Mouse (Mus musculus): ENCODE data around the gene Pcmt1. TPM values are rescaled to one million over a fixed set of nuclear protein-coding genes. Genes with fewer than 3 reads are reported as not detected.

Pcmt1 gene
- polyA plus RNA-seq (2012), result 8.2 and 8.5 TPM in 2 replicates

DNA sequence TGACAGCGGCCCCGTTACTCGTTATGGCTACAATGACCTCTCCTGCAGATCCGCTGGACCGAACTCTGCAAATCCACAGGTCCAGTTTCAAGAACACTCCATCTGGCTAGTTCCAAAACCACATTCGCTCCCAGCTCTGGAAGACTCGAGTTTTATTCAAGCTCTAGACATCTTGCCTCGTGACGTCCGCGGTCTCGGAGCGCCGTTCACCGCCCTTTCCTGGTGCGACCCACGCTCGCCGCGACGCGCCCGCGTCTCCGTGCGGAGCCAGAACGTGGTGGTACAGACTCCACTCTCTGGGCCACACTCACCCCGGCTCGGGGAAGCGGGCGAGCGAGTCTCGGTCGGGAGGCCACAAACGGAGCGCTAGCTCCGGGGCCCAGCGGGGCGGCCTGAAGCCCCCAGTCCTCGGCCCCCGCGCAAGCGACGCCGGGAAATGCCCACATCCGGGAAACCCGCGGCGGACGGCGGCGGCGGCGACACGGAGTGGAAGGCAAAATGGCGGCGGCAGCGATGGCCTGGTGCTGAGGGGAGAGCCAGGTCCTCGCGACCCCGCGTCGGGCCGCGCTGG lies at the start of gene Pcmt1, which contains the start of gene Lats1:
Gene Pcmt1 (minus strand): TSS at position 406 of the 571 bp plus-strand sequence.
Gene Lats1 (plus strand): TSS at position 484 of the 571 bp plus-strand sequence.
- H3K27me3 ChIP-seq (ENCODE audit: control insufficient read depth), result no peaks in the 10 kb centered on the region
- H3K4me1 ChIP-seq (ENCODE audit: control insufficient read depth), result peaks cover 41% of the 10 kb centered on the region
- H3K36me3 ChIP-seq (ENCODE audit: control insufficient read depth), result peaks cover 52% of the 10 kb centered on the region

DNA sequence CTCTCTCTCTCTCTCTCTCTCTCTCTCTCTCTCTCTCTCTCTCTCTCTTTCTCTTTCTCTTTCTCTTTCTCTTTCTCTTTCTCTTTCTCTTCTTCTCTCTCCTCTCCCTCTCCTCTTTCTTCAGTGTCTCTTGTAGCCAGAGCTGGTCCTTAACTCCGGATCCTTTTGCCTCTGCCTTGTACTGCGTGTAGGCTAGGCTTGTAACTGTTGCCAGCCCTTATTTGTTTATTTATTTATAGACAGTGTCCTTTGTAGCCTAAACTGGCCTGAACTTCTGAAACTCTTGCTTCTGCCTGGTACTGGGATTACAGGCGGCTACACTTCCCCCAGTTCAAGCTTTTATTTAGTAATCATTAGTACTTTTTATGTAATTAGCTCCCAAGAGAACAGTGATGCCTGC lies 46.1 kb upstream of the Pcmt1 start:
- Histone ChIP-seq H3K27me3 (ENCODE audit: control insufficient read depth) (no peaks in the 10 kb centered on the region), H3K36me3 (ENCODE audit: control insufficient read depth) (no peaks in the 10 kb centered on the region), H3K4me3 (replicated peaks) (peak overlapping the region; percentile 63), H3K4me1 (ENCODE audit: control insufficient read depth) (peaks cover 19% of the 10 kb centered on the region), H3K9me3 (ENCODE audit: control insufficient read depth, low read length) (no peaks in the 10 kb centered on the region)
- no peak for TF ChIP-seq TAL1 (IDR thresholded peaks at IDR 0.05; ENCODE audit: low read length)
- TF ChIP-seq GATA1 (IDR thresholded peaks at IDR 0.05; ENCODE audit: low read length), result no peak

More for the DNA sequence above, at the start of gene Pcmt1, which contains the start of gene Lats1:
- H3K9me3 ChIP-seq (ENCODE audit: control insufficient read depth, low read length), result no peaks in the 10 kb centered on the region
- TF ChIP-seq TAL1 (IDR thresholded peaks at IDR 0.05; ENCODE audit: low read length) (no peak), GATA1 (IDR thresholded peaks at IDR 0.05; ENCODE audit: low read length) (no peak)
- H3K4me3 ChIP-seq (replicated peaks), result peak within 1 kb of the TSS; percentile 95

DNA sequence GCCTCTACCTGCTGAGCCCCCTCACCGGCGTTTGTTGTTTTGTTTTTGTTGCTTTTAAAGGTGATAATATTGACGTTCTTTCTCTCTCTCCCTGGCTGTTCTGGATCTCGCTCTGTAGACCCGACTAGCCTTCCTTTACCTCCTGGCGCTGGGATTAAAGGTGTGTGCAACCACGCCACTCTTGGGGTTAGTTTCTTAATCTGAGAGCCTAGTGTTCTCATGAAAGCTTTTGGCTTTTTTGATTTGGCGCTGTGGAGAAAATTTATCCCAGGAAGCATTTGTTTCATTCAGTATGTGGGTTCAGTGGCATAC lies 45.5 kb upstream of the Pcmt1 start:
- Histone ChIP-seq H3K27me3 (ENCODE audit: control insufficient read depth) (no peaks in the 10 kb centered on the region), H3K4me1 (ENCODE audit: control insufficient read depth) (peaks cover 19% of the 10 kb centered on the region), H3K9me3 (ENCODE audit: control insufficient read depth, low read length) (no peaks in the 10 kb centered on the region), H3K36me3 (ENCODE audit: control insufficient read depth) (no peaks in the 10 kb centered on the region), H3K4me3 (replicated peaks) (peak overlapping the region; percentile 63)
- TF ChIP-seq GATA1 (IDR thresholded peaks at IDR 0.05; ENCODE audit: low read length), result no peak

DNA sequence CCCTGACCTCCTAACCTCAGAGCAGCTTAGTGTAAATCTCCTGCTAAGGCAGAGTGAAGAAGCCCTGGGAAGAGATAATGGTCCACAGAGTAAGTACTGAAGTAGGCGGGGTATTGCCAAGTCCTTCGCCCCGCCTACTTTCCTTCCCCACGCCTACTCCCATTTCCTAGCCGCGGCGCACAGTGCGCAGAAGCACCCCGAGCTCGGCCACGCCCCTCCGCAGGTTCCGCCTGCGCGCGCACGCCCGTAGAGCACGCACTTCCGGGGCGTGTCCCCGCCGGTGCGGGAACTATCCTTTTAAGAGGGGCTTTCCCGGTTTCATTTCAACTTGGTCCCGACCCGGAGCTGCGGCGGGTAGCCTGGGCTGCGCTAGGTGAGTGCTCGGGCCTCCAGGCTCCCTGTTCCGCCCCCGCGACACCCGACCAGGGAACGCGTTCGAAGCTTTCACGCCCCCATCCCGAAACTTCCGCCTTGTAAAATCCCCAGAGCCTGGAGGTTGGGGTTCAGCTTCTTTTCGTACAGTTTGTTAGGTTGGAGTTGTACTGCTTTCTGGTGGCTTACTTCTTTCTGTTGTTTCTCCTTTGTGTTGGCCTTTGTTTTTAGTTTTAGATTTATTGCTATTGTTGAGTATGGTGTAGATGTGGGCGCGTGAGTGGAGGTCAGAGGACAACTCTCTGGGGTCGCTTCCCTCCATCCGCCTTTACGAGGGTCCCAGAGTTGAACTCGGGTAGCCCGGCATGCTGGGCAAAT lies 45.0 kb upstream of the Pcmt1 start, which contains the start of gene Katna1:
Gene Katna1 (plus strand): TSS at position 250 of the 750 bp plus-strand sequence.
- no peak for TF ChIP-seq TAL1 (IDR thresholded peaks at IDR 0.05; ENCODE audit: low read length)
- no peak for TF ChIP-seq GATA1 (IDR thresholded peaks at IDR 0.05; ENCODE audit: low read length)
- Histone ChIP-seq H3K4me1 (ENCODE audit: control insufficient read depth) (peaks cover 19% of the 10 kb centered on the region), H3K4me3 (replicated peaks) (peak within 1 kb of the TSS; percentile 63), H3K27me3 (ENCODE audit: control insufficient read depth) (no peaks in the 10 kb centered on the region), H3K36me3 (ENCODE audit: control insufficient read depth) (no peaks in the 10 kb centered on the region), H3K9me3 (ENCODE audit: control insufficient read depth, low read length) (no peaks in the 10 kb centered on the region)

DNA sequence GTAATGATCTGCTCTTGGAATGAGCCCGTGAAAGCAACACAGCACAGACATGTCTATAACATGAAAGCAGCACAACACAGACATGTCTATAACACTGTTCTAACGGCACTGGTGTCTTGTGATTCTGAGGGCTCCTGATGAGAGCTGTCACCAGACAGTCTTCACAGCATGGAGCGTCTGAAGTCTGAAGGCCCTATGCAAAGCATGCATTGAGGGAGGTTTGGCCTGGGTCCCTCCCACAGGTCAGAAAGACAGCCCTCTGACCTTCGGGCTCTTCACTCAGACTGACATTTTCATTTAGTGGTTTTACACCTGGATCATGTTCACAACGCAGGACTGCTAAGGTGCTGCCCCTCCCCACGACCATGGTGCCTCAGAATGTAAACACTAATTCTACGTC lies 34.1 kb upstream of the Pcmt1 start:
- TF ChIP-seq TAL1 (IDR thresholded peaks at IDR 0.05; ENCODE audit: low read length) (no peak), GATA1 (IDR thresholded peaks at IDR 0.05; ENCODE audit: low read length) (no peak)
- no peaks in the 10 kb centered on the region for H3K27me3 ChIP-seq (ENCODE audit: control insufficient read depth)
- no peak overlapping the region for H3K4me3 ChIP-seq (replicated peaks)
- H3K9me3 ChIP-seq (ENCODE audit: control insufficient read depth, low read length), result no peaks in the 10 kb centered on the region
- H3K36me3 ChIP-seq (ENCODE audit: control insufficient read depth), result peaks cover 65% of the 10 kb centered on the region
- H3K4me1 ChIP-seq (ENCODE audit: control insufficient read depth), result no peaks in the 10 kb centered on the region

DNA sequence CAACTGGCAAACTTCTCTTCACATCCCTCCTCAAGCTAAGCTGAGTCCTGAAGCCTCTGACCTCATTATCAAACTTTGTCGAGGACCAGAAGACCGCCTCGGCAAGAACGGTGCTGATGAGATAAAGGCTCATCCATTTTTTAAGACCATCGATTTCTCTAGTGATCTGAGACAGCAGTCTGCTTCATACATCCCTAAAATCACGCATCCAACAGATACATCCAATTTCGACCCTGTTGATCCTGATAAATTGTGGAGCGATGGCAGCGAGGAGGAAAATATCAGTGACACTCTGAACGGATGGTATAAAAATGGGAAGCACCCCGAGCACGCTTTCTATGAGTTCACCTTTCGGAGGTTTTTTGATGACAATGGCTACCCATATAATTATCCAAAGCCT lies 31.6 kb upstream of the Pcmt1 start:
- TF ChIP-seq GATA1 (IDR thresholded peaks at IDR 0.05; ENCODE audit: low read length) (no peak), TAL1 (IDR thresholded peaks at IDR 0.05; ENCODE audit: low read length) (no peak)
- Histone ChIP-seq H3K4me1 (ENCODE audit: control insufficient read depth) (no peaks in the 10 kb centered on the region), H3K9me3 (ENCODE audit: control insufficient read depth, low read length) (no peaks in the 10 kb centered on the region), H3K27me3 (ENCODE audit: control insufficient read depth) (no peaks in the 10 kb centered on the region), H3K4me3 (replicated peaks) (no peak overlapping the region), H3K36me3 (ENCODE audit: control insufficient read depth) (peaks cover 79% of the 10 kb centered on the region)

DNA sequence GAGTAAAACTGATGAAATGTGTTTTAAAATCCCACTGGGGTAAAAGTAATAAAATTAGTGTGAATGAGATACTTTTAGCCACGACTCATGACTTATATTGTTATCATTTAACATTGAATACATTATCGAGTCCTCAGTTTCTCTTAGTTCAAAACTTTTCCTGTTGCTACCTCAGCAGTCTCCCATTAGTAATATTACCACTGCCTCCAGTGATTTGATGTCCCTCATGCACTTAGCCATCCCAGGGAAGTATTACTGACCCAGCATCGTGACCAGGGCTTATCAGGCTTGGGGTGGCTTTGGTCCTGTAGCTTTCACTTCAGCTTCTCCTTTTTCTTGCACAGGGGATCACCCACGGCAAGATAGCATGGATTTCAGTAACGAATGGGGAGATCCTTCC lies 29.2 kb upstream of the Pcmt1 start:
- peaks cover 90% of the 10 kb centered on the region for H3K36me3 ChIP-seq (ENCODE audit: control insufficient read depth)

DNA sequence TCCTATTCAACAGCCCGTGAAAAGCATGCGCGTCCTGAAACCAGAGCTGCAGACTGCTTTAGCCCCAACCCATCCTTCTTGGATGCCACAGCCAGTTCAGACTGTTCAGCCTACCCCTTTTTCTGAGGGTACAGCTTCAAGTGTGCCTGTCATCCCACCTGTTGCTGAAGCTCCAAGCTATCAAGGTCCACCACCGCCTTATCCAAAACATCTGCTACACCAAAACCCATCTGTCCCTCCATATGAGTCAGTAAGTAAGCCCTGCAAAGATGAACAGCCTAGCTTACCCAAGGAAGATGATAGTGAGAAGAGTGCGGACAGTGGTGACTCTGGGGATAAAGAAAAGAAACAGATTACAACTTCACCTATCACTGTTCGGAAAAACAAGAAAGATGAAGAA lies 21.6 kb upstream of the Pcmt1 start:
- peaks cover 94% of the 10 kb centered on the region for H3K36me3 ChIP-seq (ENCODE audit: control insufficient read depth)
- H3K4me1 ChIP-seq (ENCODE audit: control insufficient read depth), result no peaks in the 10 kb centered on the region
- no peaks in the 10 kb centered on the region for H3K9me3 ChIP-seq (ENCODE audit: control insufficient read depth, low read length)
- no peaks in the 10 kb centered on the region for H3K27me3 ChIP-seq (ENCODE audit: control insufficient read depth)
- TF ChIP-seq TAL1 (IDR thresholded peaks at IDR 0.05; ENCODE audit: low read length) (no peak), GATA1 (IDR thresholded peaks at IDR 0.05; ENCODE audit: low read length) (no peak)
- H3K4me3 ChIP-seq (replicated peaks), result no peak overlapping the region

More for the DNA sequence above, 29.2 kb upstream of the Pcmt1 start:
- Histone ChIP-seq H3K27me3 (ENCODE audit: control insufficient read depth) (no peaks in the 10 kb centered on the region), H3K4me1 (ENCODE audit: control insufficient read depth) (no peaks in the 10 kb centered on the region), H3K4me3 (replicated peaks) (no peak overlapping the region), H3K9me3 (ENCODE audit: control insufficient read depth, low read length) (no peaks in the 10 kb centered on the region)
- TF ChIP-seq TAL1 (IDR thresholded peaks at IDR 0.05; ENCODE audit: low read length), result no peak
- no peak for TF ChIP-seq GATA1 (IDR thresholded peaks at IDR 0.05; ENCODE audit: low read length)

DNA sequence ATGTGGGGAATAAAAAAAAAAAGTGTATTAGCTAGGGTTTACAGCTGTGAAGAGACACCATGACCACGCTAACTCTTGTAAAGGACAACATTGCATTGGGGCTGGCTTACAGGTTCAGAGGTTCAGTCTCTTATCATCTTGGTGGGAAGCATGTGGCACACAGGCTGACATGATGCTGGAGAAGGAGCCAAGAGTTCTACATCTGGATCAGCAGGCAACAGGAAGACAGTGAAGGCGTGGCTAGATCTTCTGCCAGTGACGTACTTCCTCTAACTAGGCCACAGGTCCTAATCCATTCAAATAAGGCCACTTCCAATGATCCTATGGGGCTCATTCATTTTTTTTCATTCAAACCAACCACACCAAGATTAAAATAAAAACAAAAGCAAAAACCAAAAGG lies 19.2 kb upstream of the Pcmt1 start:
- H3K36me3 ChIP-seq (ENCODE audit: control insufficient read depth), result peaks cover 93% of the 10 kb centered on the region
- no peak overlapping the region for H3K4me3 ChIP-seq (replicated peaks)
- no peak for TF ChIP-seq GATA1 (IDR thresholded peaks at IDR 0.05; ENCODE audit: low read length)
- no peak for TF ChIP-seq TAL1 (IDR thresholded peaks at IDR 0.05; ENCODE audit: low read length)
- no peaks in the 10 kb centered on the region for H3K4me1 ChIP-seq (ENCODE audit: control insufficient read depth)
- no peaks in the 10 kb centered on the region for H3K9me3 ChIP-seq (ENCODE audit: control insufficient read depth, low read length)
- H3K27me3 ChIP-seq (ENCODE audit: control insufficient read depth), result no peaks in the 10 kb centered on the region

Measured in erythroblast, embryonic 14.5 days (primary cell).